ENCODE assay signal across 1 mouse cellular context in the genomic region with DNA sequence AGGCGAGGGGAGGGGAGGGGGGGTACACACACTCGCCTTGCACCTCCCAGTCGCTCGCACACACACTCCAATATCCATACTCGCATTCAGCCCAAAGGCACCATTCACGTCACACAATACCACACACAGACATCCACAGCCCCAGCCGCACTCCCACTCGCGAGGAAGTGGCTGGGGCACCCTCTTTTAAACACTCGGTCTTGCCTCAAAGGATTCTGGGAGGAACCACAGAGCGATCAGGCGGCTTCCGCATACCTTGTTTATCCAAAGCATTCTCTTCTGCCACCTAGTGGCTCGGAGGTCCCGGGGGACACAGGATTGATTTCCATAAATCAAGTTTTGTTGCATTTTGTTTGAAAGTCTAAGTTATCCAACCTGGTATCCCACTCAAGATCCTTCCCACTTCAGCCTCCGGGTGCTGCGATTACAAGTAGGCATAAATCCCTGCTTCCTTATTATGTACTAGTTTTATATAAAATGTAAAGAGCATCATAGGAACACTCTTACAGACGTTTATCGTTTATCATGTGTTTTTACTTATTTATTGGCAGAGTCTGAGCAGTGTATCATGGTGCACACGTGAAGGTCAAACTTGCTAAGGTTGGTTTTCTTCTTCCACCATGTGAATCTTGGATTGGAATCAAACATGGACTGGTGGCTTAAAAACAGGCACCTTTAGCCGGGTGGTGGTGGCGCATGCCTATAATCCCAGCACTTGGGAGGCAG.
A peak's percentile ranks its signal among the peaks of the same experiment; 100 is the strongest.
TF ChIP-seq lines count a peak whose summit lies in the region.

No protein-coding gene starts in this region.

TF ChIP-seq in MEL, 35 proteins besides CTCF, POLR2A, EP300 and RAD21:
- no peak for TF ChIP-seq CHD1 (IDR thresholded peaks at IDR 0.05; ENCODE audit: low read depth, low read length)
- no peak for TF ChIP-seq BHLHE40 (IDR thresholded peaks at IDR 0.05; ENCODE audit: borderline replicate concordance, low read depth, low read length)
- TF ChIP-seq TBP (IDR thresholded peaks at IDR 0.05; ENCODE audit: low read depth, low read length): peak; percentile 99
- TF ChIP-seq MAX (IDR thresholded peaks at IDR 0.05; ENCODE audit: low read length): 0 out of 2 replicates have a peak, but pooled peaks have one; percentile 10
- TF ChIP-seq E2F4 (IDR thresholded peaks at IDR 0.05; ENCODE audit: borderline replicate concordance, low read depth, low read length): no peak
- 0 out of 2 replicates have a peak, but pooled peaks have one; percentile 2 for TF ChIP-seq GATA1 (IDR thresholded peaks at IDR 0.05; ENCODE audit: low read depth, low read length)
- no peak for TF ChIP-seq USF2 (IDR thresholded peaks at IDR 0.05; ENCODE audit: borderline replicate concordance in 1 of 2, insufficient read depth in 1 of 2, low read depth in 1 of 2, low read length in 2 of 2)
- peak; percentile 97 for TF ChIP-seq HCFC1 (IDR thresholded peaks at IDR 0.05; ENCODE audit: low read depth, low read length)
- TF ChIP-seq MAFK (IDR thresholded peaks at IDR 0.05; ENCODE audit: borderline replicate concordance, low read depth, low read length): no peak
- TF ChIP-seq ZMIZ1 (IDR thresholded peaks at IDR 0.05; ENCODE audit: low read depth, low read length): peak; percentile 99
- TF ChIP-seq TAL1 (IDR thresholded peaks at IDR 0.05; ENCODE audit: low read length): no peak
- TF ChIP-seq KAT2A (conservative IDR thresholded peaks at IDR 0.05; ENCODE audit: low read depth, low read length): peak; percentile 86
- no peak for TF ChIP-seq NRF1 (IDR thresholded peaks at IDR 0.05; ENCODE audit: insufficient read depth, low read depth, low read length, poor library complexity, severe bottlenecking)
- TF ChIP-seq POLR2AphosphoS2 (IDR thresholded peaks at IDR 0.05; ENCODE audit: low read length): peak; percentile 100
- no peak for TF ChIP-seq JUND (IDR thresholded peaks at IDR 0.05; ENCODE audit: low read depth, low read length)
- no peak for TF ChIP-seq CHD2 (IDR thresholded peaks at IDR 0.05; ENCODE audit: low read length)
- peak; percentile 98 for TF ChIP-seq SIN3A (IDR thresholded peaks at IDR 0.05; ENCODE audit: low read length)
- TF ChIP-seq MEF2A (IDR thresholded peaks at IDR 0.05; ENCODE audit: extremely low read depth, insufficient replicate concordance, low read depth, low read length, poor library complexity, severe bottlenecking): no peak
- TF ChIP-seq USF1 (IDR thresholded peaks at IDR 0.05; ENCODE audit: low read depth, low read length): no peak
- TF ChIP-seq ETS1 (IDR thresholded peaks at IDR 0.05; ENCODE audit: low read depth, low read length): peak; percentile 66; the same call in 1 of the 2 replicates
- peak; percentile 82 for TF ChIP-seq MYC (IDR thresholded peaks at IDR 0.05; ENCODE audit: low read depth, low read length)
- TF ChIP-seq GABPA (IDR thresholded peaks at IDR 0.05; ENCODE audit: low read depth, low read length): peak; percentile 83; the same call in 1 of the 2 replicates
- TF ChIP-seq TCF12 (IDR thresholded peaks at IDR 0.05; ENCODE audit: low read depth, low read length): peak; percentile 79
- TF ChIP-seq ELF1 (IDR thresholded peaks at IDR 0.05; ENCODE audit: low read depth, low read length): peak; percentile 99
- no peak for TF ChIP-seq ZNF384 (IDR thresholded peaks at IDR 0.05; ENCODE audit: low read depth, low read length)
- TF ChIP-seq MAZ (IDR thresholded peaks at IDR 0.05; ENCODE audit: low read depth, low read length): no peak
- peak; percentile 81 for TF ChIP-seq MXI1 (IDR thresholded peaks at IDR 0.05; ENCODE audit: low read depth, low read length)
- TF ChIP-seq NELFE (IDR thresholded peaks at IDR 0.05; ENCODE audit: low read depth, low read length): peak; percentile 100
- no peak for TF ChIP-seq SMC3 (IDR thresholded peaks at IDR 0.05; ENCODE audit: low read depth, low read length)
- TF ChIP-seq POLR2AphosphoS5 (IDR thresholded peaks at IDR 0.05; ENCODE audit: borderline replicate concordance, low read depth, low read length): peak; percentile 99
